Mouse (Mus musculus): Measurements from ENCODE around the gene Mvb12a.

The Mvb12a gene

DNA sequence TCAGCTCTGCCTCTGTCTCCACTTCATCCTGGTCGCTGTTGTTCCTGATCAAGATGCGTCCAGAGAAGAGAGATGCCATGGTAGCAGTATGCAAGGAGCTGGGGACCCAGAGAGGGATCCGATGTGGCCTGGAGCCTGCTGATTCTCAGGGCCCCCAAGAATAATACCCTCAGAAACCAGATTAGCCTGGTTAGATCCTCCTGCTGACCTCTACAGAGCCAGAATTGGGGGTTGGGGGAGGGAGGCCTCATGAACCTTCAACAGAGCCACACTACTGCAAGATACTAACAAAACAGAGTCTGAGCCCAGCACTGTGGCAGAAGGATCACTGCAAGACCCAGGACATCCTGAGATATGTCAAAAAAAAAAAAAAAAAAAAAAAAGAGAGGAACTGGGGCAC, 23.8 kb downstream of the Mvb12a start, which contains the start of gene Nxnl1:
Gene Nxnl1, minus strand, starts transcription at position 101 of the 400 bp plus-strand sequence.
- DNase-seq, result no peak

DNA sequence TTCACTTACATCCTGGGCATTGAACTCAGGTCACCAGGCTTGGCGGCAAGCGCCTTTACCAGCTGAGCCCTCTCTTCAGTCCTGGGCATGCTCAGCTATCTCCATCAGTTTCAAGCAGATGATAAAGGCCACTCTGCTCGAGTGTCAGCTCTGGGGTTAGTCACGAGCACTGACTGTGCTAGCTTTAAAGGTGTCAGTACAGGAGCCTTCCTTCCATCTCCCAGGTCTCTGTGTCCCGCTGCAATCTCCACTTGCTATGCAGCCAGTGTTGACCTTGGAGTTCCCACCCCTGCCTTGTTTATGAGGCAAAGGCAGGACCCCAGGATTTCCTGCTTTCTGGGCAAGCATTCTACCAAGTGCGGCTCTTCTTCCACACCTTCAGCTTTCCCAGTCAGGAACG, 24.9 kb downstream of the Mvb12a start:
- no peak for DNase-seq

DNA sequence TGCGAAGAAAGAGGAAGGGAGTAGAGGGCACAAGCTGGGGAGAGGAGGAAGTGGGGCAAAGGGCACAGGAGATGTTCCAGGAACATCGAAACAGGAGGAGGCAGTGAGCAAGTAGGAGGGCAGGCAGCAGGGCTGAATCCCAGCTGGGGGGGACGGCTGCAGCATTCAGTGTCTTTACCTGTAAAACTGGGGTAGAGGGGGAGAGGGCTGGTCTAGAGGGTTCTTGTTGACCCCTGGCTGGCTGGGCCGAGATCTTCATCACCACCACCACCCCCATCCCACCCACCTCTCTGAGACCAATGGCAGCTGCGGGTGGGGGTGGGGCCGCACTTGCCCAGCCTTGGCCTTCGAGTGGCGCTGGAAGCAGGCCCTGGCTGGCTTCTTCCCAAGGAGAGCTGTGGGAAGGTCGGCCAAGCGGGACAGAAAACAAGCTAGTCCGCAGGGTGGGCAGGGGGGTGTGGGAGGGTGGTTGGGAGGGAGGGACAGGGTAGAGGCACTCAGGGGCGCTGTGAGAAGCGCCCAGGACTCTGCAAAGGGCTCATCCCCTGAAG, 25.7 kb downstream of the Mvb12a start, which contains the start of gene Slc27a1:
Gene Slc27a1, plus strand, starts transcription at position 496 of the 551 bp plus-strand sequence.
- peak; percentile 74 to 83 for DNase-seq

DNA sequence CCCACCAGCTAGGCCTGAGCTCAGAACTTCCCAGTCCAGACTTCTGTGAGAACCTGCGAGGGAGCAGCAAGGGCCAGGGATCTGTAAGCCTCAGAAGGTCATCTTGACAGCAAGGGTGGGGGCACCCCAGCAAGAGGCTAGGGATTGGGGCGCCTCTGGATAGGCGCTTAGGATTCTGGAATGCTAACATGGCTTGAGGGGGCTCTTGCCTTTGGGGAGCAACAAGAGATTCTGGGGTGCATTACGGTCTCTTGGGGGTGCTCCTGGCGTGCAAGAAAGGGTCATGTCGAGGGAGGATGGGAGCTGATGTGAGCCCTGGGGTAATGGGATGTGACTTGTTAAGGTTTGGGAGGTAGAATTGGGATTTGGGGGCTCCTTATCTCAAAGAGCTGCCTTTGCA, 26.2 kb downstream of the Mvb12a start:
- peak in 1 of 2 experiments; percentile 27 for DNase-seq

DNA sequence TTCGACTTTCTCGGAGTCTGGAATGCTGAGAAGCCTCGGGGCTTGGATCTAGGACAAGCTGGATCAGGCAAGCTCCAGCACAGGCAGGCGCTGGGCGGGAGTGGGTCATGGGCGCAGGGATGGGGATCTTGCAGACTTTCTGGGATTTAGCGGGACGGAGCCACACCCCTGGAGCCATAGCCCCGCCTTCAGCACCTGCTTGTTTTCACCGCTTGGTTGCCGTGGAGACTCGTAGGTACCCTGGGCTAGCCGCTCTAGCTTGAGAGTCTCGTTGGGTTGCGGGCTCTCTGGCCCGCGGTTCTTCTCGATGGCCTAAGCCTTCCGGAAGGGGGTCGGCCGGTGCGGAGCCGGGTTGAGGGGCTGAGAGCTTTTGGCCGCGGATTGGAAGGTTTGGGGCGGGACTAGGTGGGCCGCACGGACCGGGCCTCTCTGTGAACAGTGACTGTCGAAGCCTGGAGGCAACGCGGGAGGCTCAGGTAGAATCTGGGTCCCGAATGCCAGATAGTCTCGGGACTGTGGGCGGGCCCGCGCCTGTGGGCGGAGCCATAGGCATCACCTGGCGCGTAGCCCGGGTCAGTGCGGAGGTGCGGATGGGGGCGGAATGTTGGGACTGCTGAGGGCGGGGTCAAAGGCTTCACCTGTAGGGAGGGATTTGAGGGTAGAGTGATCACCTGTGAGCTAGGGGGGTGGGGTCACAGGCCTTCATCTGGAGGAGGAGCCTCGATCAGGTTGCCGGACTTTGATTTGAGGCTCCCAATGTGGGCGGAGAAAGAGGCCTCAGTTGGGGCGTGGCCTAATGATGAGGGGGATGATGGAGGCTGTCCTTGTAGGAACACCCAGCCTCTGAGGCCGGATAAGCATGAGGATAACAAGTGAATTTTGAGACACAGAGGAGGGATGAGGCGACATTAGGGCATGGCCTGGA, 26.9 kb downstream of the Mvb12a start:
- peak; percentile 96 to 97 for DNase-seq

DNA sequence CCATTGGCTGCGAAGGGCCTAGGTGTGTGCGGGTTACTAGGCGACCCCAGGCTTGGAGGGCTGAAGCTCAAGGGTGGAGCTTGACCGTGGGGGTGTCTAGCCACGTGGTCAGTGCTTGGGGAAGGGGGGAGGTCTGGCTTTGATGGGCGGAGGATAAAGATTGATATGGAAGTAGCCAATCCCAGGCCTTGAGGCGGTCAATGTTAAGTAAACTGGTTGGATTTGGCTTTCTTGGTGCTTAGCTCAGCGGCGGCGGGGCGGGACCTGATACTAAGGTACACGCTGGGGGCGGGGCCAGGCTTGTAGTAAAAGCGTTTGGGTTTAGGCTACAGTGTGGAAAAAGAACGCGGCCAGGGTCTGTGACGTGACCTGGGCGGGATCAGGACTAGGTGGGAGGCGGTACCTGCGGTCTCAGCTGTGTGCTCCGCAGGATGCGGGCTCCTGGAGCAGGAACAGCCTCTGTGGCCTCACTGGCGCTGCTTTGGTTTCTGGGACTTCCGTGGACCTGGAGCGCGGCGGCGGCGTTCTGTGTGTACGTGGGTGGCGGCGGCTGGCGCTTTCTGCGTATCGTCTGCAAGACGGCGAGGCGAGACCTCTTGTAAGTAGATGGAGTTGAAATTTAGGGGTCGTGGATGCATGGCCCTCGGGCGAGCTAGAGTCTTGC, 27.7 kb downstream of the Mvb12a start:
- DNase-seq, result peak; percentile 97 to 98

DNA sequence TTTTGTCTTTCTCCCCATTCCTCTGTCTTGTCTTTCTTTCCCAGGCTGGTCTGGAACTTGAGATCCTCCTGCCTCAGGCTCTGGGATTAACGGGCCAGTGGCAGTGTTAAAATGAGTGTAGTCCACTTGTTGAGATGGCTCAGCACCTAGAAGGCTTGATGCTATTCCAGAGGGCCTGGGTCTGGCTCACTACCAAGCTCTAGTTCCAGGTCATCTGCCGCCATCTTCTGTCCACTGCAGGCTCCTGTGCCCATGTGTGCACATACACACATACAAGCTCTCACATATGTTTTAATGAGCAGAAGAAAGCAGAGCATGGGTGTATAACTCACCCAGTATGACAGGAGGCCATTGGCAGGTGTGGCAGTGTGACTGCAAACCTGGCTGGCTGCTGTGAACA, 29.4 kb downstream of the Mvb12a start:
- DNase-seq, result no peak

DNA sequence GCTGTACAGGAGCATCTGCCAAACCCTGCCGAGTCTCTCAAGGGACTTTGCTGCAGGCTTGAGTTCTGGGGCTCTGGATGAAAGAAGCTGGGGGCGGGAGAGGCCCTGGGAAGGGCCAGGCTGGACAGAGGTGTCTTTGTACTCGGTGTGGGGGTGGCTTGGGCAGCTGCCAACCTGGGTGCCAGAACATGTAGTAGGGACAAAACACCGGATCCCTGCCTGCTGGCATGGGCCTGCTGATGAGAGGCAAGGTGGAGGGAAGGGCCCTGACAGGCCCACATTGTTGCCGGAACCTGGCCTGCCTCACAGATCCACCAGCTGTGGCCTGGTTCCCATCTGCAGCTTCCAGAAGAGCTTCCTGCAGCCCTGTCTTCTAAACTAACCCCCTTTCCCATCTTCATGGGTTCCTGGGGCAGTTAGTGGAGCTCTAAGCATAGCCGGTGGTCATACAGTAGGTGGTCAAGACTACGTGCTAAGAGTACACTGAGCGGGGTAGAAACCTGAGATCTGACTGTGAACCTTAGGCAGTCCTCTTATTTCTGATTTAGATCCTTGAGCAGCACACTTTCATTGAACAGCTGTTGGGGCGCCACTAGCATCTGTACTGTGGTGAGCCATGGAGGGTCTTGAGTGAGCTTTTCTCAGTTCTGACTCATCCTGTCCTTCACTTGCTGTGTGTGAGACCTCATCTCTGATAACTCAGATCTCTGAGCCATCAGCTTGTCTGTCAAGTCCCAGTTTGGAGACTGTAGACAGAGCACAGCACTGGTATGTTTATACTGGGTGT, 30.3 kb downstream of the Mvb12a start:
- peak; percentile 33 to 62 for DNase-seq

DNA sequence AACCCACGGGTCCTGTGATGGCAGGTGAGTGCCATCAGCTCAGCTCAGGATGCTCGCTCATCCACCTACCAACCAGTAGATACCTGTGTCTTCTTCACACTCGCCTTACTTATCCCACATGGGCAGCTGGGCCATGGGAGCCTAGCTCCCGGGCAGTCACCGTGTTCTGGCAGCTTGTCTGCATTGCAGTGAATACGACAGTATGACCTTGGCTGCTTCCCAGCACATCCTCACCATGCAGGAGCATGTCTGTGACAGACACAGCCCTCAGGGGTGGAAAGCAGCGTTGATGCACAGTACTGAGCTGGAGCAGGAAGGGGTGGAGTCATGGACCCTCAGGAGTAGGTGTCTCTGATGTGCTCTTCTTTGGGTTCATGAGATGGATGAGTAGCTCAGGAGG, 31.7 kb downstream of the Mvb12a start:
- no peak for DNase-seq

DNA sequence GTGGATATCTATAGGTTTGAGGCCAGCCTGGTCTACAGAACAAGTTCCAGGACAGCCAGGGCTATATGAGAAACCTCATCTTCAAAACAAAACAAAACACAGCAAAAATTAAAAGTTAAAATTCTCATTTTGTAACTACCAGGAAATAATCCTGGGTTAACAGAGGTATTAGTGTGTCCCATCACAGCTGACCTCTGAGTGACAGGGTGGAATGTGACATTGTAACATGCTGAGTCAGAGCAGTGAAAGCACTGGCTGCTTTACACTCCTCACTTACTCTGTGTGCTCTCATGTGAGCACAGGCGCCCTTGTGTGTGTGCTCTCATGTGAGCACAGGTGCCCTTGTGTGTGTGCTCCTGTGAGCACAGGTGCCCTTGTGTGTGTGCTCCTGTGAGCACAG, 32.3 kb downstream of the Mvb12a start:
- DNase-seq, result no peak

DNA sequence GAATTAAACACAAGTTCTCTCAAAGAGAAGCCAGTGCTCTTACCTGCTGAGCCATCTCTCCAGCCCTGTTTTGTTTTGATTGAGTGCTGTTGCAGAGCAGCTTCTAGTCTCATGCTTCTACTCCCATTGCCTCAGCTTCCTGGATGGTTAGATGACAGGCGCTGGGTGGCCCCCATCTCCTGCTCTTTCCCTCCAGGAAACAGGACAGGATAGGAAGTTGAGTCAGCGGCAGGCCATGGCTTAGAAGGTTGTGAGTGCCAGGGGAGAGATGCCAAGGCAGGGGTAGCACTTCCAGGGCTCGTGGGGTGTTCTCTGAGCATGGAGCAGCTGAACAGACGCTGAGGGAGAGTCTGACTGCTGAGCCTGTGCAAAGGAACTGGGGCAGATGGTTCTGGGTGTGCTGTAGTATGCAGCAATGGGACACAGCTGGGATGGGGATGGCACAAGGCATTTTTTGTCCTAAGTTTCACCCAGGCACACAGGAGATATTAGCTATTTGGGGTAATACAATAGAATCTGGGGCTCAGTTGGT, 35.2 kb downstream of the Mvb12a start:
- DNase-seq, result no peak

DNA sequence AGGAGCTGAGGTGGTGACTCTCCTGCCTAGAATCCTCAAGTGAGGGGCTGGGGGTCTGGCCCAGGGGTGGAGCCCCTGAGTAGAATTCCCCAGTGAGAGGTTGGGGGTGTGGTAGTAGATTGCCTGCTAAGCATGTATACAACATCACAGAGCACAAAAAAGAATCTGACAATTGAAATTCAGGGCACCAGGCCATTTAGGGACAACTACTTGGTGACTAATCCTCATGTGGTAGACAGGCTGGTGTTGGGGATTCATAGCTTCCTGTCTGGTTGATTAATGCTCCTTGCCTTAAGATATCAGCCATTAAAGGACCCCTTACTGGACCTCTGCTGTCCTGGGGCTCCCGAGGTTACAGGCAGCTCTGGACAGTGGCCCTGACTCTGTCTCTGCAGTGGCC, 36.3 kb downstream of the Mvb12a start:
- no peak for DNase-seq

DNA sequence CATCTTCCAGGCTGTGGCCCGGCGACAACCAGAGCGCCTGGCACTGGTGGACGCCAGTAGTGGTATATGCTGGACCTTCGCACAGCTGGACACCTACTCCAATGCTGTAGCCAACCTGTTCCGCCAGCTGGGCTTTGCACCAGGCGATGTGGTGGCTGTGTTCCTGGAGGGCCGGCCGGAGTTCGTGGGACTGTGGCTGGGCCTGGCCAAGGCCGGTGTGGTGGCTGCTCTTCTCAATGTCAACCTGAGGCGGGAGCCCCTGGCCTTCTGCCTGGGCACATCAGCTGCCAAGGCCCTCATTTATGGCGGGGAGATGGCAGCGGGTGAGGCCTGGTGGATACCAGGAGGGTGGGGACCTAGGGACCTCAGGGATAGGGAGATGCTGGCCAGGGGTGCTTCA, 36.8 kb downstream of the Mvb12a start:
- DNase-seq, result no peak

DNA sequence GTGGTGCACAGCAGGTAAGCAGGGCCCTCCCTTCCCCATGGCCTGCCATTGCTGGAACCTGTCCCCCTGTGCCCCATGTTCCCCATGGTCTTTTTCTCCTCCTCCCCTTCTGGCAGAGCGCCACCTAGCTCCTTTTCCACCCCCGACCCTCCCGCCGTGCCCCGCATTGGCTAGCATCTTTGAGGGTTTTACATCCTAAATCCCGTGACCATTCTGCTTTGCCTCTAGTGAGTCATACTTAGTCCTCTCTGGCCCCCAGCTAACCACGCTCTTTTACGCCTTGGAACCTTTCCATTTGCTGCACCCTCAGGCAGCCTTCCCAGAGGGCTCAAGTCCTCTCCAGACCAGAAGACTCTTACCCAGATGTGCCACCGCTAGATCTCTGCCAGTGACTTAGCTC, 37.5 kb downstream of the Mvb12a start:
- DNase-seq, result no peak

DNA sequence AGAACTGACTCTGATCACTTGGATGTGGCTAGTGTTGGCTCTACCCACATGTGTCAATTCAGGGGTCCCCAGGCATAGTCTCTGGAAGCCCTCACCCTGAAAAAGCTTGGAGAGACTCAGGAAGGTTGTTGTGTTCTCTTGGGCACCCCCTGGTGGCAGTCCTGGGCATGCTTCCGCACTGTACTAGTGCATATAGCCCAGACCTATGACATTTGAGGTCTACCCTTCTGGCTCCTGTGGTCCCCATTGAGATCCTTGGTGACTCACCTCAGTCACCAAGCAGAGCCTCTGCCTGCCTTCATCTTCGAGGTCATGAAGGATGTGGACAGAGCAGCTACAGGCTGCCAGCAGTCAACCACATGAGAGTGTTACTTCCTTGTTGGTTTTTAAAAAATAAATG, 44.2 kb downstream of the Mvb12a start:
- DNase-seq, result no peak

DNA sequence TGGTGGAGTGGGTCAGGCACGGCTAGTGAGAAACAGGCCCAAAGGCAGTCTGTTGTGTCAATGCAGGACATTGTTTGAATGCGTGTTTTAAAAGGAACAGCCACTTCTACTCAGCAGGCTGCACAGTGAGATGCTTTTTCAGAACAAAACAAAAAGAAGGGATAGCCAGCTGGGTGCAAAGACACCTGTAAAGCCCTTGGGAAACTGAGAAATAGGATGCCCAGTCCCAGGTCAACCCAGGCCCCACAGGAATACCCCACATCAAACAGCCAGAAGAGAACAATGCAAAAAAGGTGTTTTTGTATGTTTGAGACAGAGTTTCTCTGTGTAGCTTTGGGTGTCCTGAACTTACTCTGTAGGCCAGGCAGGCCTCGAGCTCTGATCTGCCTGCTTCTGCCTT, 46.0 kb downstream of the Mvb12a start:
- no peak for DNase-seq

DNA sequence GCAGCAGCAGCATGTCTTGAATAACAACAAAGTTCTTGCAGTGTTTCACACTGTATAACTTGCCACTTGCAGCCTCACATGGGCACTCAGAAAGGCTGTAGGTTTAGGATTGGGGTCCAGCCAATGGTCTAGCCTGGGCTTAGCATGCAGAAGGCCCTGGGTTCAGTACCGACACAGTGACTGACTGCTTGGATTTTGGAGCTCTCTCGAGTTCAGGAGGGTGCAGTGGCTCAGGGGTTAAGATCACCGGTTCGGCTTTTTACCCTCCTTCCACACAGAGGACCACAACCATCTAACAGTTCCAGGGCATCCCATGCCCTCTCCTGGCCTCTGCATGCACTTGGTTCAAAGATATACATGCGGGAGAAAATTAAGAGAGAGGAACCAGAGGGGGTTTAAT, 48.3 kb downstream of the Mvb12a start:
- no peak for DNase-seq

DNA sequence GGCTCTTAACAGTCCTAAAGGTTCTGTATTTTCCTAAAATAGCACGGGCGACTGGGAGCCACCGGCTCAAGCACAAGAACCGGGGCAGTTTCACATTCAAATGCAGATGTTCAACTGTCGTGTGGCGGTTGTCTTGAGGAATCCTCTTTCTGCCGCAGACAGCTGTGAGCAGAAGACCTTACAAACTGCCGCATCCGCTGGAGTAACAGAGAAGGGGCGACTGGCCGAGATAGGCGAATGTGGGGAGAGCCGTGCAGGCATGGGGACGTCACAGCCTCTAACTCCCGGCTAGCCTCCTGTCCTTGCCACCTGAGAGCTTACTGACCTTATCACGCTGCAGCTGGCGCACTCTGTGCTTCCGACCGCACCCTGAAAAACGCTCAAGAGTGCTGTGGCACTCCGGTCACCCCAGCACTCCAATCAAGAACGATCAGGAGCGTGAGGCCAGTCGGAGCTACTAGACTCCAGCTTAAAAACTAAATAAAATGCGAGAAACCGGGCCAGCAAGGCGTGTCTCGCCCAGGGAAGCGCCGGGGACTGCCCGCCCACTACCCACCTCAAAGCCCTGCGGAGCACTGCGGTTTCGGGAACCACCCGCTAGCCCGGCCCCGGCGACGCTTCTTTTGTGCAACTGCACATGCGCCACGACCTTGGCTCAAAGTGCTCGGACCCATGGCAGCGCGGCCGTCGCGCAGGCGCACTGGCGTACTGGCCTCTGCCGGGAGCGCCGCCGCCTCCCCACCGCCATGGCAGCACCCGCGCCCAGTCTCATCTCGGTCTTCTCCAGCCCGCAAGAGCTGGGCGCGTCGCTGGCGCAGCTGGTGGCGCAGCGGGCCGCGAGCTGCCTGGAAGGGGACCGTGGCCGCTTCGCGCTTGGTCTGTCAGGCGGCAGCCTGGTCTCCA, 49.0 kb downstream of the Mvb12a start, which contains the start of gene Pgls:
Gene Pgls, plus strand, starts transcription at position 706 of the 903 bp plus-strand sequence.
- DNase-seq, result peak; percentile 95

DNA sequence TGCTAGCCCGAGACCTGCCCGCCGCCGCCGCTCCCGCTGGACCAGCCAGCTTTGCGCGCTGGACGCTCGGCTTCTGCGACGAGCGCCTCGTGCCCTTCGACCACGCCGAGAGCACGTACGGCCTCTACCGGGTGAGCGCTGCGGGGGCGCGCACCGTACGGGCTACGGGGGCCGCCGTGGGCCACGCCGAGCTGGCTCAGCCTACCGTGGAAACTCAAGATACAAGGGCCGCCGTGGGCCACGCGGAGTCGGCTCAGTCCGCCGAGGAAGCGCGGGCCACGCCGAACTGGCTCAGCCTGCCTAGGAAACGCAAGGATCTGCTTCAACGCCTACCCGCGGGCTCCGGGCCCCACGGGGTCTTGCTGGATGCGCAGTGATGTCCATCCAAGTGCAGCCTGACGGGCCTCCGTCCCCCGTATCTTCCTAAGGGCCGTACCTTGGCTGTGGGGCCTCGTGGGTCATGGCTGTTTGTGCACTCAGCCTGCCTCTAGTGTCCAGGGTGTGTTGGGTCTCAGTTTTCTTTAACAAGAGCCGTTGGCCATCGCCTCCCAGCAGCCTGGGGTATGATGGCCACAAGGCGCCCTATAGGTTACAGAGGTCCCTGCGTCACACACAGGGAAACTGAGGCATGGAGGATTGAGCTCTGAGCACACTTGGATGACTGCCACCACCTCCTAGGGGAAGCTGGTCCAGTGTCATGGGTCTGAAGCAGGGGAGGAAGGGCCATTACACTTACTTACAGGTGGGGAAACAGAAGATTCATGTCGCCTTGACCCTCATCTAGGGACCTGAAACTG, 49.9 kb downstream of the Mvb12a start:
- peak; percentile 71 to 79 for DNase-seq

DNA sequence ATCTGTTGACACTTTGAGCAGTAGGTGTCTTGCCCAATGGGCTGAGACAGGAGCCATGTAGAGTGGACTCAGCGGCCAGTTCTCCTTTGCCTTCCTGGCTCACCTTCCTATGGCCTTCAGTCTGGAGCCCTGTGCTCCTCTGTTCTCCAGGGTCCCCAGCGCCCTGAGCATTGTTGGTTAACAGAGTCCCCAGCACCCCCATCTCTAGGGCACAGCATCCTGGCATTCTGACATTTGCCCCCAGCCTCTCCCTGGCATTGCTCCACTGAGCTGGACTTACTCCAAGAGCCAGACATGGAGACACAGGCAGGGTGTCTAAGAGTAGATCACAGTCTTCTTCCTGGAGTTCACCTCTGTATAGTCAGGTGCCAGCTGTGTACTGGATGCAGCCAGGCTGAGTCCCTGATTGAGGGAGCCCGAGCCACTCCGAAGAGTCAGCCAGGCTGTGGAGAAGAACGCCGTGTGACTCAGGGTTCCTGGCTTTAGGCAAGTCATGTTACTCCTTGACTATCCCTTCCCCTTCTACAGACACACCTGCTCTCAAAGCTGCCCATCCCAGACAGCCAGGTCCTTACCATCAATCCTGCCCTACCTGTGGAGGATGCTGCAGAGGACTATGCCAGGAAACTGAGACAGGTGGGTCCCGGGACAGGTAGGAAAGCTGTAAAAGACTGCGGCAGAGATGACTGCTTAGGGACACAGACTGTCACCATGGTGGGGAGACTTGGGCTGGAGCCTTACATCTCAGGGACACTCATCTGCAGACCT, 51.0 kb downstream of the Mvb12a start:
- DNase-seq, result no peak

Measured in lung, adult 18-20 months (tissue).